Mouse (Mus musculus) NIH3T3 (cell line): ENCODE measurements at regions not wholly inside any gene's neighbourhood (a gene's known extent, or its start where the extent isn't known, plus 50 kb on each side); places are given as distances from the start of the nearest gene placed in this dataset.

Source experiments
- DNase-seq: peaks from one replicate; pipeline ENCODE4 v3.0.0-alpha.2; 2012; ENCODE audit warnings: low read depth

GRCm38 (mm10) chr8:27677143-27678106, 230.0 kb downstream of the Poteg start:
- peak; percentile 67 for DNase-seq

- DNase-seq, result peak; percentile 63
These were observed 231.7 kb downstream of the Poteg start for GRCm38 (mm10) chr8:27679164-27679563.

GRCm38 (mm10) chr8:27721988-27722387, 274.5 kb downstream of the Poteg start:
- no peak for DNase-seq

- DNase-seq, result no peak
These were observed 322.8 kb downstream of the Poteg start for GRCm38 (mm10) chr8:27770296-27770695.

- no peak for DNase-seq
These were observed 323.3 kb downstream of the Poteg start for GRCm38 (mm10) chr8:27770803-27771202.

GRCm38 (mm10) chr8:27771250-27771649, 323.8 kb downstream of the Poteg start:
- DNase-seq, result no peak

- DNase-seq, result no peak
These were observed 331.5 kb downstream of the Poteg start for GRCm38 (mm10) chr8:27778982-27779381.
